Comparison of ENCODE assay signal across 8 mouse cellular contexts in genomic region chr1:91251148-91251650, GRCm38 (mm10). TPM values are rescaled to one million over a fixed set of nuclear protein-coding genes. Genes with fewer than 3 reads are reported as not detected.
A peak's percentile ranks its signal among the peaks of the same experiment; 100 is the strongest.
DNase-seq lines count a peak whose midpoint lies in the region; ATAC-seq and TF ChIP-seq lines count a peak whose summit lies in the region.

No protein-coding gene starts in this region.

- H3K4me3 ChIP-seq in C2C12 (ENCODE audit: insufficient read depth, poor library complexity, severe bottlenecking) = peak overlapping the region; percentile 88
- peak overlapping the region; percentile 99 for H3K4me3 ChIP-seq in forebrain, embryonic 11.5 days (ENCODE audit: low read depth, low read length)
- peak overlapping the region; percentile 87 for H3K4me3 ChIP-seq in intestine, postnatal 0 days (ENCODE audit: low read depth, low read length)
- peak overlapping the region; percentile 94 for H3K4me3 ChIP-seq in midbrain, embryonic 14.5 days (replicated peaks; ENCODE audit: low read depth, low read length)

- H3K4me1 ChIP-seq in forebrain, embryonic 11.5 days (replicated peaks; ENCODE audit: control insufficient read depth, insufficient read depth, low read length) = peaks cover 6% of the 10 kb centered on the region
- H3K4me1 ChIP-seq in intestine, postnatal 0 days (replicated peaks; ENCODE audit: control insufficient read depth, insufficient read depth, low read length) = peaks cover 14% of the 10 kb centered on the region
- H3K4me1 ChIP-seq in midbrain, embryonic 14.5 days (ENCODE audit: control insufficient read depth, insufficient read depth, low read length) = peaks cover 20% of the 10 kb centered on the region

- DNase-seq in adrenal gland, adult 2 months = peak; percentile 28
- no peak for DNase-seq in adrenal gland, postnatal 25 days
- DNase-seq in forebrain, embryonic 11.5 days (ENCODE audit: low spot score) = no peak
- no peak for DNase-seq in midbrain, embryonic 14.5 days
- no peak for DNase-seq in layer of hippocampus, adult 8-10 months (ENCODE audit: low spot score in 2 of 2)

- peaks cover 14% of the 10 kb centered on the region for H3K36me3 ChIP-seq in C2C12 (ENCODE audit: control insufficient read depth, insufficient read depth)
- no peaks in the 10 kb centered on the region for H3K36me3 ChIP-seq in forebrain, embryonic 11.5 days (ENCODE audit: control insufficient read depth, insufficient read depth, low read length)
- H3K36me3 ChIP-seq in intestine, postnatal 0 days (ENCODE audit: control insufficient read depth, insufficient read depth) = no peaks in the 10 kb centered on the region
- peaks cover 9% of the 10 kb centered on the region; the same call in 1 of the 2 replicates for H3K36me3 ChIP-seq in midbrain, embryonic 14.5 days (ENCODE audit: control insufficient read depth, insufficient read depth, low read length)

- ATAC-seq in forebrain, embryonic 11.5 days (replicated peaks; ENCODE audit: low FRiP score) = no peak
- ATAC-seq in intestine, postnatal 0 days = no peak
- no peak for ATAC-seq in midbrain, embryonic 14.5 days (ENCODE audit: low FRiP score, low TSS enrichment)
- no peak for ATAC-seq in megakaryocyte-erythroid progenitor cell, adult 5-6 weeks (replicated peaks; ENCODE audit: low FRiP score, low TSS enrichment, poor library complexity, severe bottlenecking)

- H3K4me2 ChIP-seq in forebrain, embryonic 11.5 days (ENCODE audit: low read depth, low read length, severe bottlenecking) = peak overlapping the region; percentile 89
- peak overlapping the region; percentile 86 for H3K4me2 ChIP-seq in intestine, postnatal 0 days (replicated peaks; ENCODE audit: low read depth)
- peak overlapping the region; percentile 72 for H3K4me2 ChIP-seq in midbrain, embryonic 14.5 days (ENCODE audit: low read length)

- peaks cover 56% of the 10 kb centered on the region for H3K79me3 ChIP-seq in C2C12 (ENCODE audit: low read depth)

- peaks cover 69% of the 10 kb centered on the region for H3K79me2 ChIP-seq in C2C12 (ENCODE audit: control insufficient read depth, insufficient read depth)

- no peak overlapping the region for H3K27ac ChIP-seq in forebrain, embryonic 11.5 days (ENCODE audit: low read depth, low read length)
- peak overlapping the region; percentile 94; the same call in 1 of the 2 replicates for H3K27ac ChIP-seq in intestine, postnatal 0 days (ENCODE audit: low read depth, low read length)
- no peak overlapping the region for H3K27ac ChIP-seq in midbrain, embryonic 14.5 days (replicated peaks; ENCODE audit: low read depth, low read length)

- peak overlapping the region; percentile 96 for H3ac ChIP-seq in C2C12 (ENCODE audit: control insufficient read depth, insufficient read length, low read depth)

- TF ChIP-seq CTCF in C2C12 (IDR thresholded peaks at IDR 0.05; ENCODE audit: control insufficient read depth, insufficient read depth, insufficient read length) = no peak
- TF ChIP-seq CTCF in intestine, postnatal 0 days (IDR thresholded peaks at IDR 0.05; ENCODE audit: low read depth) = no peak

- peak overlapping the region; percentile 93 for H3K9ac ChIP-seq in forebrain, embryonic 11.5 days (ENCODE audit: low read length)
- peak overlapping the region; percentile 95 for H3K9ac ChIP-seq in intestine, postnatal 0 days (ENCODE audit: low read depth, low read length)
- H3K9ac ChIP-seq in midbrain, embryonic 14.5 days (replicated peaks; ENCODE audit: low read length) = peak overlapping the region; percentile 96

- no peaks in the 10 kb centered on the region for H3K9me3 ChIP-seq in forebrain, embryonic 11.5 days (ENCODE audit: control insufficient read depth, low read length)
- H3K9me3 ChIP-seq in intestine, postnatal 0 days (ENCODE audit: control insufficient read depth) = no peaks in the 10 kb centered on the region
- H3K9me3 ChIP-seq in midbrain, embryonic 14.5 days (ENCODE audit: control insufficient read depth, low read length) = no peaks in the 10 kb centered on the region

- H3K27me3 ChIP-seq in C2C12 (ENCODE audit: control insufficient read depth, insufficient read depth, insufficient read length) = no peaks in the 10 kb centered on the region
- no peaks in the 10 kb centered on the region for H3K27me3 ChIP-seq in forebrain, embryonic 11.5 days (ENCODE audit: control insufficient read depth, insufficient read depth, low read length)
- no peaks in the 10 kb centered on the region for H3K27me3 ChIP-seq in intestine, postnatal 0 days (replicated peaks; ENCODE audit: control insufficient read depth, insufficient read depth, low read length)
- no peaks in the 10 kb centered on the region for H3K27me3 ChIP-seq in midbrain, embryonic 14.5 days (ENCODE audit: control insufficient read depth, insufficient read depth, low read length)

- WGBS in forebrain, embryonic 11.5 days = 53% methylated on average over 5 of the region's 5 CpGs
- WGBS in intestine, postnatal 0 days = 40% methylated on average over 5 of the region's 5 CpGs
- 59% methylated on average over 5 of the region's 5 CpGs for WGBS in midbrain, embryonic 14.5 days

TF ChIP-seq in C2C12, 6 proteins besides CTCF, POLR2A, EP300 and RAD21:
- TF ChIP-seq MYOG (IDR thresholded peaks at IDR 0.05; ENCODE audit: control insufficient read depth, extremely low read depth, insufficient read length) = no peak
- TF ChIP-seq MYOD1 (IDR thresholded peaks at IDR 0.05; ENCODE audit: control insufficient read depth, insufficient read length, low read depth) = no peak
- no peak for TF ChIP-seq MAX (IDR thresholded peaks at IDR 0.05)
- TF ChIP-seq CEBPB (IDR thresholded peaks at IDR 0.05; ENCODE audit: low read depth) = no peak
- no peak for TF ChIP-seq USF1 (IDR thresholded peaks at IDR 0.05; ENCODE audit: low read depth)
- no peak for TF ChIP-seq FOSL1 (IDR thresholded peaks at IDR 0.05; ENCODE audit: insufficient read depth, low read length, poor library complexity, severe bottlenecking)

RNA-seq across cellular contexts. Expression of gene Ube2f, which starts 1.1 kb away (rescaled TPM):
- 100 to 1,000 TPM in 1 of 2 experiments, 10 to 100 TPM in 1; 64.8 to 109 TPM for total RNA-seq in adrenal gland, adult 2 months (2021)
- 11.7 and 13.9 TPM in 2 replicates for polyA plus RNA-seq in adrenal gland, adult 2 months (2012; rRNA removed)
- 71.1 and 79.9 TPM in 2 replicates for total RNA-seq in adrenal gland, postnatal 25 days (2021)
- polyA plus RNA-seq in C2C12 (2012; fragmentation: generic; extraction: Trizol) = 71.0 TPM
- polyA plus RNA-seq in forebrain, embryonic 11.5 days (2014; fragmentation: Nextera tagmentation; extraction: Ambion mirVana) = 78.9 and 84.7 TPM in 2 replicates
- 55.5 and 57.9 TPM in 2 replicates for polyA plus RNA-seq in intestine, postnatal 0 days (2015; fragmentation: Nextera tagmentation; extraction: Ambion mirVana)
- polyA plus RNA-seq in midbrain, embryonic 14.5 days (2014; fragmentation: Nextera tagmentation; extraction: Ambion mirVana) = 67.5 and 75.2 TPM in 2 replicates
- total RNA-seq in megakaryocyte-erythroid progenitor cell, adult 5-6 weeks (2014; fragmentation: Nextera tagmentation) = 69.5 and 73.1 TPM in 2 replicates
- total RNA-seq in megakaryocyte-erythroid progenitor cell, adult 5-6 weeks (2017) = 44.1 and 62.4 TPM in 2 replicates
- 10 to 100 TPM; 48.0 to 48.9 (median 48.6) TPM for total RNA-seq in layer of hippocampus, adult 8-10 months (2022)

RNA-seq across cellular contexts. Expression of gene Scly, which starts 46.9 kb away (rescaled TPM):
- 10 to 100 TPM; 22.9 to 28.4 TPM for total RNA-seq in adrenal gland, adult 2 months (2021)
- polyA plus RNA-seq in adrenal gland, adult 2 months (2012; rRNA removed) = 15.1 and 20.7 TPM in 2 replicates
- total RNA-seq in adrenal gland, postnatal 25 days (2021) = 16.2 and 18.4 TPM in 2 replicates
- polyA plus RNA-seq in C2C12 (2012; fragmentation: generic; extraction: Trizol) = 10.2 TPM
- 14.2 and 17.0 TPM in 2 replicates for polyA plus RNA-seq in forebrain, embryonic 11.5 days (2014; fragmentation: Nextera tagmentation; extraction: Ambion mirVana)
- polyA plus RNA-seq in intestine, postnatal 0 days (2015; fragmentation: Nextera tagmentation; extraction: Ambion mirVana) = 20.2 and 23.1 TPM in 2 replicates
- 8.5 and 9.0 TPM in 2 replicates for polyA plus RNA-seq in midbrain, embryonic 14.5 days (2014; fragmentation: Nextera tagmentation; extraction: Ambion mirVana)
- total RNA-seq in megakaryocyte-erythroid progenitor cell, adult 5-6 weeks (2014; fragmentation: Nextera tagmentation) = 64.1 and 65.3 TPM in 2 replicates
- 31.7 and 40.4 TPM in 2 replicates for total RNA-seq in megakaryocyte-erythroid progenitor cell, adult 5-6 weeks (2017)
- 10 to 100 TPM; 21.8 to 24.6 (median 22.2) TPM for total RNA-seq in layer of hippocampus, adult 8-10 months (2022)
